Mouse (Mus musculus) gastrocnemius, postnatal 36 days (tissue): ENCODE measurements around the gene Taf13. TPM values are rescaled to one million over a fixed set of nuclear protein-coding genes. Genes with fewer than 3 reads are reported as not detected.

Source experiments
- DNase-seq, 2 experiments: peaks; one replicate each; pipeline ENCODE4 v3.0.0; 2022
- intact Hi-C: fragments of 180-260 bp; cut with DNase I; formaldehyde crosslinking; loops from one replicate; pipeline ENCODE4 v1.15.1; 2025
- long read RNA-seq, 2 experiments: library from polyadenylated mRNA; stranded (forward); transcript quantifications; one replicate each; pipeline ENCODE4 v2.0.0; 2021
- total RNA-seq, 2 experiments: library from RNA; stranded (reverse); gene quantifications; 2 replicates each; pipeline ENCODE4 v1.2.3; 2021

The Taf13 gene
- total RNA-seq, result 10 to 100 TPM; 18.0 to 21.4 TPM
- long read RNA-seq, experiment 1, transcript Taf13-204 (4 exons, 2,443 nt), result major isoform, 32 of 52 reads
- long read RNA-seq, experiment 1, partial matches to known transcripts, result 2 of 52 reads
- long read RNA-seq, experiment 1, other reads (novel, unspliced or antisense), result 14 of 52 reads
- long read RNA-seq, experiment 2, transcript Taf13-204 (4 exons, 2,443 nt), result major isoform, 43 of 55 reads
- long read RNA-seq, experiment 2, partial matches to known transcripts, result 0 of 55 reads
- long read RNA-seq, experiment 2, other reads (novel, unspliced or antisense), result 10 of 55 reads

DNA sequence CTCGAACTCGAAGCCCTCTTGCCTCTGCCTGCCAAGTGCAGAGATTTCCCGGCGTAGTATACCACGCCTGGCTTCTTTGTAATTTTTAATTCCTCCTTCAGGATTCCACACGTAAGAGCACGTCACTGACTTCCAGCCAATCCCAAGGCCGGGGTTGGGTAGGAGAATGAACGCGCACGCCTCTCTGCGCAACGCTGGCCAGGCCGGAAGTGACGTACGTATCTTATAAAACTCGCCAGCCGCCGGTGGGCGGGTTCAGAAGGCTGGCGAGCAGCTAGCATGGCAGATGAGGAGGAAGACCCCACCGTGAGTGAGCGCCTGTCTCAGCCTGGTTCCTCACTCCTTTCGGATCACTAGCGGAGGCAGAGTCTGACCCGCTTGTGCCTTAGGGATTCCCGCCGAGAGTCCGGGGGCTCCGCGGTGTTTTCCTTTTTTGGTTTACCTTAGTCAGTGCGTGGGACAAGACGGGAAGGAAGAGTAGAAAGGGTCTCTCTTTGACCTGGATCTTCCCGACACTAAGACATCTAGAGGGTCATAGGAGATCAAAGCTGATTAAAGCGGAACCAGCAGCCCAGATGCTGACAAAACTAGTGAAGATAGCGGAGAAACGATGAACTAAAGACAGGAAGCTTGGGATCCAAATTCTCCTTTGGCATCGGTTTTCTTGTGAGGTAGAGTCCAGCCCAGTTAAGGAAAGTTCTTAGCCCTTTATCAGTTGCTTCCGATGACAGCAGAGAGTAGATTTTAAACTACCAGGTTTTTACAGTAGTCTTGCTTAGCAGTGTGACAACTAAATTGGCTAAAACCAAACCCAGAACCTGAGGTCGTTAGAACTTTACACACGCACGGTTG is at the start of gene Taf13:
Gene Taf13 (plus strand): TSS at position 256 of the 852 bp plus-strand sequence.
- DNase-seq, result peak; percentile 94 to 97
- intact Hi-C loops, result no loop called here

DNA sequence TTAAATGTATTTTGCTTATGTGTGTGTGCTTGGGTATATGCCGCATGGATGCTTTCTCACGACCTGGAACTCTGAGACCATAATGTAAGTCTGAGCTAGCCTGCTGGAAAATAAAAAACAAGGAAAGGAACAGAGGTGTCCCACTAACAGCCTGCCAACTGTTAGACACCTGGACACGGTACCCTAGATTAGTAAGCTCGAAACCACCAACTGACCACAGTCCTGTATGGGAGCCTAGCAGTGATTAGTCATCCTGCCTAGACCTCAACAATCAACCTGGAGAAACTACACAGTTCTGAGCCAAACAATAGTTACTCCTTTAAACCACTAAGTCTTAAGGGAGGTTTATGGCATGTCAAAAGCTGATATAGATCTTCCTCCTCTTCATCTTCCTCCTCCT is 48.1 kb upstream of the Taf13 start:
- intact Hi-C loops, result no loop called here

DNA sequence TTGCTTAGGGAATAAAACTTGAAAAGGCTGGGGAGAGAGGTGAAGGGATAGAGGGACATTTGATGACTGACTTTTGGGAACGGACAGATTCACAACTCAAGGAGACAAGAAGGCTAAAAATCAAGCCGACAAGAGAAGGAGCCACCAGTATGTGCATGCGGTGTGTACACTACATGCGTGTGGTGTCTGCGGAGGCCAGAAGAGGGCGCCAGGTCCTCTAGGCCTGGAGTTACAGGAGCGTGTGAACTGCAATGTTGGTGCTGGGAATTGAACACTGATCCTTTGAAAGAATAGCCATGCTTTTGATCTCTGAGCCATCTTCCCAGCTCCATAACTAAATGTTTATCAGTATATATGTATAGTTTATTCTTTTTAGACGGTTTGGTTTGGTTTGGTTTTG is 43.0 kb upstream of the Taf13 start:
- intact Hi-C loops, result no loop called here
- no peak for DNase-seq

More for the DNA sequence above, 48.1 kb upstream of the Taf13 start:
- no peak for DNase-seq

DNA sequence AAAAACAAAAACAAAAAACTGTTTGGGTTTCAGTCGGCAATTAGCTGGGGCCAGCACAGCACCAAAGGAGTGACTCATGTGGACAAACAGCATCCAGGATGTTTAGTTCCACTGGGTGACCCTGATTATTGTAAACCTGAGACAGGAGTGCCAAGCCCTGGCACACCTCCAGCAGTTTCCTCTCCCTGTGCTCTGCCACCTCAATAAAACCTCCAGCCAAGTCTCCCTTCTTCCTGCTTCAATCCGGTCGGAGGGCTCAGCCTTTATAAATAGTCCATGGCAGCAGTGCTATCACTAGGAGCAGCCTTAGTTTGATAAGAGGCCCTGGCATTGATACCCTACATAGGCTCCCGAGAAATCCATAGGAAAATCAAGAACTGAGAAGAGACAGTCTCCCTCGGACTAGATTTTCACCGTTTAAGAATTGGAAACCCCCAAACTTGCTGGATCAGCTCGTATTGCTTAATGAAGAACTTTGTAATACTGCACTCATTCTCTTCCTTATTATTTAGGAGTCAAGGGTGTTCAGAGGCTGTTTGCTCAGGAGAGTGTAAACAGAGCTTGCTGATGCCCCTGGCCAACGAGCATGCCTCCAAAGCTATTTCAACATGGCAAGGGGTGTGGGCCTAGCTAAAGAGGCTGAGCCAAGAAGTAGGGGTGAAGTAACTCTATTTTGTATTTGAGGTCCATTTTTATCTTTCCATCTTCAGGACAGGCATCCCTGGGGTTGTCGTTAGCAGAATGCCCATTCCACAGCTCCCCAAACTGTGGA is 38.2 kb upstream of the Taf13 start:
- DNase-seq, result no peak
- intact Hi-C loops, result no loop called here

DNA sequence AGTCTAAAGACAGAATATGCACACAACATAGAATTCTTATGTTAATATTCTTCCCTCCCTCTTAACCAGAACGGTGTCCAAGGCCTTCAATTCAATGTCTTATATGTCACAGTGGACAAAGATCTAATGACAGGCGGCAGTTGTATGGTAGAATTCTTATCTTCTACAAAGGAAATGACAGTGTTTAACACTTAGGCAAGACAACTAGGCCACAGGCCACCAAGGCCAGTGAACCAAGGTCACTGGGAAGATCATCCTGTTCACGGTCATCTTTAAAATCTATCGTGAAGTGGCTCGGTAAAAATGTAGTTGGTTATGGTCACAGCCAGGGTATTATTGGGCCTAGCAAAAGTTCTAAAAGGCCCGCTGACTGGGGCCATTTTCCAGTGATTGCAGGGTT is 37.5 kb upstream of the Taf13 start, which contains the start of gene 1700013F07Rik:
Gene 1700013F07Rik (plus strand): TSS at position 200 of the 400 bp plus-strand sequence.
- no peak for DNase-seq
- intact Hi-C loops, result no loop called here

DNA sequence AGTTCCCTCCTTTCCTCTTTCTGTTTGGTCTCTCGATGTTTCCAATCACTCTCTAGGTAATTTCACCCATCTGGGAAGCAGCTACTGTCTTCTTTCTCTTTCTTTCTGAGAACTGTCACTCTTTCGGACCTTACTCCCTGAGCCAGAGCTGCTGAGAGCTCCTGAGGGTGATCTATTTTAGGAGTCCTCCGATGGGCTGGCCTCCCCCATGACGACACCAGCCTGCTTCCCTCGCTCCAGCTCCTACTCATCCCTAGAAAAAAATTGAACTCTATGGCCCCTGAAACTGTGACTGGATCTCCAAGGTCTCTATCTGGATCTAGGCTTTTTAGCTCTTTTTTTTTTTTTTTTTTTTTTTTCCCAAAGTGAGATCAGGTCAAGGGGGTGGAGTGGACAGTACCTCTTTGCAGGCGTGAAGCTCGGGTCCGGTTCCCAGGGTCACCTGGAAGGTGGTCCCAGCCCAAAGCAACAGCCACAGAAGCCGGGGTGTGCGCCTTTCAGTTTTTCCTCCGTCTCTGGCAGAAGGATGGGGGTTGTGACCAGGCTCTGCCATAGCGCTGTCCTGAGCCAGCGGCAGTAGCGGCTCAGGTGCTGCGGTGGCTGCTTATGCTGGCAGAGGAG is 35.5 kb upstream of the Taf13 start:
- DNase-seq, result no peak
- intact Hi-C loops, result no loop called here

DNA sequence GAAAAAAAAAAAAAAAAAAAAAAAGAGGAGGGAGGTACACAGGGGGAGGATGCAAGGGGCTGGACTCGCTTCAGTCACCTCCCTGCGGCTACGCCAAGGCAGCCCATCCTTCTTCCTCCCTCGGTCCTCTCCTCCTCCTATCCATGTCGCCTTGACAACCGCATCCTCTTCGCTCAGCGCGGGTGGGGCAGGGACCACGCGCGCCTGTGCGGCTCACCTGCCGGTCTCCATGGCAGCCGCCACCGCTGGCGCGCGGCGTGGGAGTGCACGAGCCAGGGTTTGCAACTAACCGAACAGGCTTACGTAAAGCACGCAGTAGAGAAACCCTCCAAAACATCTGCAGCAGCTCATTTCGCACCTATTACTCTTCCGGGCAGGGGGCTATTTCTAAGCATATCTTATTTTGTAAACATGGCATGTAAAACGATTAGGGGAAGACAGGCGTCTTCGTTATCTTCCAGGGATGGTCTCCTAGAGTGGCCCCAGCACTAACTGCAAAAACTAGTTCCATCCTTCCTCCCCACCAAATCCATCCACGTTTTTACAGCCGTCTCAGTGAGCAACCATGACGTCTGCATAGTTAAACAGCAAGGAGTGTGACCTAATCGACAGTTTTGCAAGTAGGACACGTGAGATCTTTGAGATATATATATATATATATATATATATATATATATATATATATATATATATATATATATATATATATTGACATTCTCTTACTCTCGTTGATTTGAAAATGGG is 34.8 kb upstream of the Taf13 start, which contains the start of gene 5330417C22Rik:
Gene 5330417C22Rik (minus strand): TSS at position 20 of the 744 bp plus-strand sequence.
- DNase-seq, result no peak

DNA sequence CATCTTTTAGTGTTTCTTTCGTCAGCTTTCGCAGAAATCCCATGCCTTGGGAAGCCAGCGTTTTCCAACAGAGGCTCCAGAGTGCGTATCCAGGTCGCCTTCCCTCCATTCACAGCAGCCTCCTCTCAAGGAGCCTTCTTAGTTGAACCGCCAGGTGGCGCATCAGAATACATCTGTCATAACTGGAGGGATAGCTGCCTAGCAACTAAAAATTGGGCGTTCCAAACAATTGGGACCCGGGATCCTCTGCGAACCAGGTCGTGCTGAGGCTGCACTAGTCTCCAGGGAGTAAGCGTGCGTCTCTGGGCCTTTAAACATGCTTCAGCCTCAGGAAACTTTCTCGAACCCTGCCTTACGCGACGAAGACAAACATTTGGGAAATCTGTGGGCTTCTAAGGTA is 34.2 kb upstream of the Taf13 start:
- intact Hi-C loops, result no loop called here

More for the DNA sequence above, 34.8 kb upstream of the Taf13 start, which contains the start of gene 5330417C22Rik:
- intact Hi-C loops, result no loop called here

DNA sequence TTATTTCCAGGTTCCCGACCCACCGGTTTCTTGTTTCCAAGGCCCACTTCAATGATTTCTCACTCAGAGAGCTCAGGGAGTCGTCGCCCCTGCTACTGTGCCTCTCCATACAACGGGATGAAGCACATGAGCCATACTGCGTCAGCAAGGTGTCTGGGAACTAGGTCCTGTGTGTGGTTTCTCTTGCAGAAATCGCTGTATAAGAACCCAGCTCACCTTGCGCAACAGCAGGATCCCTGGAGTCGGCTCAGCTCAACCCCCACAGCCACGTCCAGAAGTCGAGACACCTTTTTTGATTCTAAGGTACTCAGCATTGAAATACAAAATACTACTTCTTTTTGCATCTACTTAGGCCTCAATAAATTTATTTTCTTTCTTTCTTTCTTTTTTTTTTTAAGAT is 29.2 kb upstream of the Taf13 start:
- intact Hi-C loops, result no loop called here

More for the DNA sequence above, 34.2 kb upstream of the Taf13 start:
- peak; percentile 71 to 78 for DNase-seq

DNA sequence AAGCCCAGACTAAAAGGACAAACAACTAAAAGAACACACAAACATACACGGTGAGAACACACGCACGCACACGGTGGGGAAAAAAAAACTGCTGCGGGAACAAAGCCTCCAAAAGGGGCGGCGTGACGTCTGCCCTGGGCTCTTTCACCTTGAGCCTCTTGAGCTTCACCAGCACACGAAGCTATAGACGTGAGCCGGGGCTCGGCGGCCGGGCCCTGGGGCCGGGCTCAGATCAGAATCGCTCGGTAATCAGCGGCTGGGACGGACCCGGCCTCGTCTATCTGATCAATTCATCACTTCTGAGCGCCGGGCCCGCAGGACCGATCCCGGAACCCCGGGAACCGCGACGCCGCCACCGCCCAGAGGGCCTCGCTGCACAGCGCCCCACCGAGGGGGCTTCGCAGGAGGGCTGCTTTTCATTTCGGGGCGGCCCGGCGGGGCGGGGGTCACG is 17.4 kb upstream of the Taf13 start:
- intact Hi-C loops, result loop anchor here (5.0 kb wide), 1 partner anchor 87 kb away; no protein-coding TSS in a partner anchor
- peak in 1 of 2 experiments; percentile 20 for DNase-seq

More for the DNA sequence above, 29.2 kb upstream of the Taf13 start:
- DNase-seq, result no peak

DNA sequence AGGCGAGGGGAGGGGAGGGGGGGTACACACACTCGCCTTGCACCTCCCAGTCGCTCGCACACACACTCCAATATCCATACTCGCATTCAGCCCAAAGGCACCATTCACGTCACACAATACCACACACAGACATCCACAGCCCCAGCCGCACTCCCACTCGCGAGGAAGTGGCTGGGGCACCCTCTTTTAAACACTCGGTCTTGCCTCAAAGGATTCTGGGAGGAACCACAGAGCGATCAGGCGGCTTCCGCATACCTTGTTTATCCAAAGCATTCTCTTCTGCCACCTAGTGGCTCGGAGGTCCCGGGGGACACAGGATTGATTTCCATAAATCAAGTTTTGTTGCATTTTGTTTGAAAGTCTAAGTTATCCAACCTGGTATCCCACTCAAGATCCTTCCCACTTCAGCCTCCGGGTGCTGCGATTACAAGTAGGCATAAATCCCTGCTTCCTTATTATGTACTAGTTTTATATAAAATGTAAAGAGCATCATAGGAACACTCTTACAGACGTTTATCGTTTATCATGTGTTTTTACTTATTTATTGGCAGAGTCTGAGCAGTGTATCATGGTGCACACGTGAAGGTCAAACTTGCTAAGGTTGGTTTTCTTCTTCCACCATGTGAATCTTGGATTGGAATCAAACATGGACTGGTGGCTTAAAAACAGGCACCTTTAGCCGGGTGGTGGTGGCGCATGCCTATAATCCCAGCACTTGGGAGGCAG is 16.7 kb upstream of the Taf13 start:
- intact Hi-C loops, result loop anchor here (1.0 to 5.0 kb wide), 2 partner anchors 35 to 87 kb away; no protein-coding TSS in a partner anchor
- DNase-seq, result peak; percentile 85 to 90

DNA sequence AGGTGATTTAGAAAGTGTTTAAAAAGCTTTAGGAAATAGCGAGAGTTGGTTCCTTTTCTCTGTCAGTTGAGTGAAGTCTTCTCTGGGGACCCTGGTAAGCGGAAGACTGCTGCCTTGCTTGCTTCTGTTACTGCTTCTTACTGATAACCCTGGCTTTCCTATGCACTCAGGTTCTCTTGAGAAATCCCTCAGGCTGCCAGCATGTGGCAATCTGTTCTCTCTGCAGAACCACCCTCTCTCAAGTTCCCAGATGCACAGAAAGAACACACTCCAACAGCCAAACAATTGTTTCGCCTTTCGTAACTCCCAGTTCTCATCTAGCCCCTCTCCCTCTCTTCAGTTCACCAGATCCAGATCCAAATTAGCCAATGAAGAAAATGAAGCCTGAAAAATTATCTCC is 13.6 kb upstream of the Taf13 start:
- no peak for DNase-seq
- intact Hi-C loops, result no loop called here

DNA sequence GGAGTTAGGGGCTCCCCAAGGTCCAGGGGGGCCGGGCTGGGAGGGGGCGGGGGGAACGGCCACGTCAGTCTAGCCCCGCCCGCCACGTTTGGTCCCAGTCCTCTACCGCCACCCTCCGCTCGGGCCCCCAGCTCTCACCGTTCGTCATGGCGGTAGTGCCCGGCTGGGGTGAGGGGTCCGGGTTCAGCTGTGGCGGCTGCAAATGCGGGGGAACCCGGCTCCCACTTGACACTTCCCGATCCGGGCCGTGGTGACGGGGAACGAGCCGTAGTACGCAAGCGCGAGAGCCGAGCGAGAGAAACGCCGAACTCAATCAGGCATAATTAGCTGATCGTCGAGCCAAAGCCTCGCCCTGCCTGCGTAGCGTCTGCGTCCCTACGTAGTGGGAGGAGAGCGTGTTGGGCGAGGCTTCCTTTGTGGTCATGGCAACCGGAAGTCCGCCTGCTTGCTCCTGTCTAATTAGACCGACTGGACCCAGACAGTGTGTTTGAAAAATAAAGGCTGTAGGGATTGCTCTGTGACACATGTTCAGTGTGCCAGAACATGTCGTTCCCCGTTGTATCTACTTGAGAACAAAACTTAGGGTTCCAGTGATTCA is 9.3 kb upstream of the Taf13 start, which contains the start of gene Tmem167b:
Gene Tmem167b (minus strand): TSS at position 334 of the 598 bp plus-strand sequence.
- peak; percentile 94 to 95 for DNase-seq
- intact Hi-C loops, result loop anchor here (2.0 to 5.0 kb wide), 2 partner anchors 90 to 161 kb away; partner anchors contain the start of gene Clcc1

DNA sequence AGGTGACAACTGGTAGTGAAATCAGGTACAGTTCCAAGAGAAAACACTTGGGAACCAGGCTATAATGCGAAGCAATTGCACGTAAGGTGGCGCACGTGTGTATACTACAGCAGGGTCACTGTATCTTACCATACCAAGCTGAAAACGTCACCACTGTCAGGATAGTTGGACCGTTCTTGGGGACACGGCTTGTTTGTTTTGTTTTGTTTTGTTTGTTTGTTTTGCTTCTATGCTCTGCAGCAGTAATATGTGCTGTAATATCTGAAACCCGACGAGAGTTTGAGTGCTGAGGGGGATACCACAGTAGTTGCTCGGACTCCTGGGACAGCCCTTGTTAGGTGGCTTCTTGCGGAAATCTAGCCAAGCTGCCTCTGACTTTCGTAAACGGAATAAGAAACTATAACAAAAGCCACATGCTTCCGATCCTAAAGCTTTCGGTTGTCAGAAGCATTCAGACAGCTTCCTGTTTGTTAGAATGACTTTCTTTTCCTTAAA is 8.7 kb upstream of the Taf13 start:
- no peak for DNase-seq

DNA sequence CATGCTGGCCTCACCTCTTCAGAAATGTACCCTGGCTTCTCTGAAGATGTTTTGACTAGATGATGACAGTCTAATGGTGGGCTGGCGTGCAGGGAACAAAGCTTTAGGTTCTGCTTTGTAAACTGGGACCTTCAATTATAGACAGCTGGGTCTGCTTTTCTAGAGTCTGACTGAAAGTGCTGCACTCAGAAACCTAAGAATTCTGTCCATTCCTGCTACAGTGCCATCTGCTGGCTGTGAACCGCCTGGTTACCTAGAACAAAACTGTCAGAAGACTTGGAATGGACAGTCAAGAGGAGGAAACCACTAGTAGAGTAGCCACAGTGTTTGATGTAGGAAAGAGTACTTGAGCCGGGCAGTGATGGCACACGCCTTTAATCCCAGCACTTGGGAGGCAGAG is 8.2 kb upstream of the Taf13 start:
- DNase-seq, result peak; percentile 69 to 73
- intact Hi-C loops, result loop anchor here (2.0 to 5.0 kb wide), 2 partner anchors 89 to 163 kb away; partner anchors contain the start of gene Clcc1

More for the DNA sequence above, 8.7 kb upstream of the Taf13 start:
- intact Hi-C loops, result loop anchor here (2.0 to 5.0 kb wide), 2 partner anchors 89 to 162 kb away; partner anchors contain the start of gene Clcc1

DNA sequence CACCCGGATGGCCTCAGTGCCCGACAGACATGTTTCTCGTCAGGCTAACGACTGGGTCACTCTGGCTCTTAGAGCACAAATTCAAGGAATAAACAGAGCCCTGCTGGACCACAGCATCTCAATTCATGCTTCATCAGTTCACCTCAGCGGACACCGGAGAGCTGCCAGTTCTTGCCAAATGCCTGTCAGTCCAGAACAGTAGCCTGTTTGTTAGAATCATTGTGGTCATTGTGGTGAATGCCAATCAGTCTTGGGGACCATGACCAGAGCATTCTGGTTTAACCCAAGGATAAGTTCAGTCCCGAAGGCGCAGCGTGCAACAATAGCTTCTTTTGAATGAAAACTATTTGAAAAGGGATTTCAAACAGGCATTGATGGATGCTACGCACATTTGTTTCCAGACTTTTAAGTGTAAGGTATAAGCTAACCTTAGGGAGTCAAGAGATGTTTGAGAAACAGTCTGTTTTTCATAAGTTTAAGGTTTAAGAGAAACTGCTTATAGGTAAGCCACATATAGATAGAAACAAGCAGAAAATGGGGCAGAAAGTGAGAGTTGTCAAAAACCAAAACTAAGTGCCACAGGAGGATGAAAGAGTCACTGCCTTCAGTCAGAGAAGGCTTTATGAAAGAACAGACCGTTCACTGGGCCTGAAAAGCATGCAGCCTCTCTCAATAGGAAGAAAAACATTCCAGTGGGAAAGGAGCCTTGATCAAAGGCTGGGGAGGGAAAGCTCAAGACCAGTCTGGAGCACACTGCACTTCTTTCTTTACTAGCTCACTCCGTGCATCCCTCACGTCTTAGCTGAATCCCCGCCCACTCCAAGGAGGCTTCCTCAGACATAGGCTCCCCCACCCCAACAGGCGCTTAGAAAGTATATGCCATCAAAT is 3.3 kb upstream of the Taf13 start:
- intact Hi-C loops, result loop anchor here (5.0 kb wide), 1 partner anchor 101 kb away; no protein-coding TSS in a partner anchor
- DNase-seq, result no peak
